Mouse (Mus musculus) embryonic fibroblast, embryonic 13.5 days (primary cell): ENCODE data around the gene Nacad.

Experiments used
- CTCF ChIP-seq: IDR thresholded peaks from 2 replicates; pipeline ENCODE4 v1.5.1; 2011; ENCODE audit warnings: mild to moderate bottlenecking, control low read depth, low read length, moderate library complexity, borderline replicate concordance; ENCODE audit not compliant: insufficient read depth
- POLR2A ChIP-seq: IDR thresholded peaks from 2 replicates; pipeline ENCODE4 v1.6.1; 2011; ENCODE audit warnings: low read depth, mild to moderate bottlenecking, control low read depth, low read length, moderate library complexity

DNA sequence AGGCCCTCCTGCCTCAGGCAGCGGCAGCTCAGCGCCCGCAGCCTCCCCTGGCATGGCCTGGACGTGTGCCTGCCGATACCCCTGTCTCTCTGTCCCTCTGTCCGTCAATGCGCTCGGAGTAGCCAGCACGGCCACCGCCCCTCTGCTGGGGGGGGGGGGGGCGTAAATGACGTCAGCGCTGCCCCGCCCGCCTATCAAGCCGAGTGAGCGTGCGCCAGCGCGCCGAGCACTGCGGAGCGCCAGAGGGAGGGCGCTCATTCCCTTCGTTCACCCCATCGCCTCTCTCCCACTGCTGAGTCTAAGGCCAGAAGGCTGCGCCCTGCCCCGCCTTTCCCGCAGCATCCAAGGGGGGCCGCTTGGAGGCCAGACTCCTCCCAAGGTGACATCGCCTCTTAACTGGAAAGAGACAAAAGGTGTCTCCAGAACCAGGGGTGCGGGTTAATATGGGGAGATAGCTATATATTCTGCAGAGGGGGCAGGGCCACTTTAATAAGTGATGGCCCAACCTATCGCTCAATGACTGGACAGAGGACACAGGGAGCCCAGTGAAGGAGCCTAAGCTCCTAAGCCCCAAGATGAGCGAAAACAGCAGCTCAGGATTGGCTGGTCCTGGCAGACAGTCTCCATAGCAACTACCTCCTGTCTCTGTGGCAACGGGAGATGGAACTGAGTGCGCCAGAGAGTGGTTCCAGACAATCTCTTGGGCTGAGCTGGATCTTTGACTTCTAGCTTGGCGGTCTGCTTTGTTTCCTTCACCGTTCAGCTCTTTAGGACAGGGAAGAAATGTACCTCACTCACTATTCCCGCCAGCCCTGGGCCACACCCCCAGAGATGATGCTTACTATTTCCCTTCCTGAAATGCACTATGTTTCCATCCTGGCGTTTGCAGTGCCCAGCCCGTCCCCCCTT lies at the start of gene Nacad:
- TF ChIP-seq CTCF (no peak), POLR2A (peak; percentile 52; the same call in 1 of the 2 replicates)
